Mouse (Mus musculus) brain, embryonic 14.5 days (tissue): ENCODE measurements around the gene Rad1. TPM values are rescaled to one million over a fixed set of nuclear protein-coding genes. Genes with fewer than 3 reads are reported as not detected.
"Not testable (repeated sequence)": the region's sequence is repeated elsewhere in the genome, so short reads cannot be mapped to it uniquely, and the experiment has no call there.

ENCODE experiments used
- DNase-seq: peaks from one replicate; pipeline ENCODE4 v3.0.0-alpha.2; 2011; ENCODE audit warnings: low read depth
- CTCF ChIP-seq: fragments of 200-500 bp; IDR thresholded peaks from 2 replicates; pipeline ENCODE4 v1.5.1; 2012; ENCODE audit warnings: inconsistent platforms, mild to moderate bottlenecking, moderate library complexity, borderline replicate concordance; ENCODE audit not compliant: insufficient read depth, insufficient read length; ENCODE audit errors: extremely low read depth
- POLR2A ChIP-seq: fragments of 200-500 bp; IDR thresholded peaks from 2 replicates; pipeline ENCODE4 v1.6.1; 2012; ENCODE audit warnings: mild to moderate bottlenecking, inconsistent platforms, borderline replicate concordance; ENCODE audit not compliant: poor library complexity, insufficient read depth, insufficient read length, severe bottlenecking; ENCODE audit errors: extremely low read depth
- polyA plus RNA-seq: library from polyadenylated mRNA; depleted of rRNA; stranded (reverse); fragments of >200 nt; gene quantifications from 2 replicates; pipeline ENCODE4 v1.2.3, GENCODE M21; 2012; rRNA removed

The Rad1 gene
- polyA plus RNA-seq, 1 experiment = 22.0 TPM

DNA sequence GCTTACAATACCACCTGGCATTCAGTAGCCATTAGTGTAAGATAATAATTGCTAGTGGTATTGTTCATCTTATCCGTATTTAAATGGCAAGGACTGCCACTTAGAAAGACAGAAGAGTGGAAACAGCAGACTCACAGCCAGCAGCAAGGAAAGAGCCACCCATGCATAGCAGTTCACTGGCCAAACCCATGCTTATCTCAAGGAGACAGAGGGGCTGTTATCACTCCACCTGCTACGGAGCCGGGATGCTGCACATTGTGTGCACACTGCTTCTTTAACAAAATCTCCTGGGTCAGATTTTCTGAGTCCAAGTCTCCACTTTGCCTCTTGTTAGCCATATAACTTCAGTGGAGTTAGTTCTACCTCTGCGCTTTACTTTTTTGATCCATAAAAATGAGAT is 45.5 kb downstream of the Rad1 start:
- no peak for DNase-seq
- TF ChIP-seq CTCF (no peak), POLR2A (no peak)

DNA sequence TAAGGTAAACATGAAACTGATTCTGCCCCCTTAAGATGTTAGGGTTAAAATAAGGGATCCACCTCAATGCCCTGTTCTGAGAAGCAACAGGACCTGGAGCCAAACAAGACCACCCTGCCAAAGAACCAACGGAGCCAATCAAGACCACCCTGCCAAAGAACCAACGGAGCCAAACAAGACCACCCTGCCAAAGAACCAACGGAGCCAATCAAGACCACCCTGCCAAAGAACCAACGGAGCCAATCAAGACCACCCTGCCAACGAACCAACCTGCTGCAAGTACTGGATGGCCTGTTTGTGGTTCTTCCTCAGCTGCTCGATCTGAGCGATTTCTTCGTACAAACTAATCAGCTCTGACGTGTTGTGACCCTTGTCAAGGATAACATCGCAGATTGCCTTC is 47.5 kb downstream of the Rad1 start:
- DNase-seq = not testable (repeated sequence)

DNA sequence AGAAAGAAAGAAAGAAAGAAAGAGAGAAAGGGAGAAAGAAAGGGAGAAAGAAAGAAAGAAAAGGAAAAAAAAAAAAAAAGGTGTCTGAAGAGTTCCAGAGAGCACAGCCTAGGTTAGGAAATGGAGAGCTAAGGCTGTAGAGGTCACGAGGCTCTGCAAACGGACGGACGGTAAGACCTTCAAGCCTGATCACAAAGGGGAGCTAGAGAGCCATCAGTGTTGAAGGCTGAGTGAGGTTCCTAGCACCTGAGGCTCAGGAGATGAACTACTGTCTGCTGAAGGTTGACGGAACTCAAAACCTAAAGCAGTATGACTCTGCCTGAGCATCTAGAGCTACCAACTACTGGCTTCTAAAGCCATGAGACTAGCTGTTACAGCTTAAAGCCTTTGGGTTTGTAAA is 48.8 kb downstream of the Rad1 start:
- no peak for DNase-seq
- no peak for TF ChIP-seq CTCF
- TF ChIP-seq POLR2A = no peak

DNA sequence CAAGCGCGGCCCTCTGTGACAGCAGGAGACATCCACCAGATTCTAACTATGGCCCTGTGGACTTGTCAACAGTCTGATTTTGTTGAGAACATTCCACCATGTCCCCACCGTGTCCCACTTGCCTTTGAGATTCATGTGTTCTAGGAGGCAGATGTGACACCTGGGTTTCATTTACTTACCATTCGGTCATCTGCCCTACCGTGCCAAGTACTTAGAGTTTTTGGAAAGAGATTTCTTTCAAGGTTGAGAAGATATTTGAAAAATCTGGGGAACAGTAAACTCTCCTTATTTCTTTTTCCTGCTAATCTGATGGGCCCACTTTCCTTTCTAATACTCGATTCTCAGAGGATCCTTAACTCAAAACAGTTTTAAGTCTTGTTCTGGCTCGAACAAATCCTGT is 50.2 kb downstream of the Rad1 start:
- TF ChIP-seq CTCF (no peak), POLR2A (no peak)
- no peak for DNase-seq

DNA sequence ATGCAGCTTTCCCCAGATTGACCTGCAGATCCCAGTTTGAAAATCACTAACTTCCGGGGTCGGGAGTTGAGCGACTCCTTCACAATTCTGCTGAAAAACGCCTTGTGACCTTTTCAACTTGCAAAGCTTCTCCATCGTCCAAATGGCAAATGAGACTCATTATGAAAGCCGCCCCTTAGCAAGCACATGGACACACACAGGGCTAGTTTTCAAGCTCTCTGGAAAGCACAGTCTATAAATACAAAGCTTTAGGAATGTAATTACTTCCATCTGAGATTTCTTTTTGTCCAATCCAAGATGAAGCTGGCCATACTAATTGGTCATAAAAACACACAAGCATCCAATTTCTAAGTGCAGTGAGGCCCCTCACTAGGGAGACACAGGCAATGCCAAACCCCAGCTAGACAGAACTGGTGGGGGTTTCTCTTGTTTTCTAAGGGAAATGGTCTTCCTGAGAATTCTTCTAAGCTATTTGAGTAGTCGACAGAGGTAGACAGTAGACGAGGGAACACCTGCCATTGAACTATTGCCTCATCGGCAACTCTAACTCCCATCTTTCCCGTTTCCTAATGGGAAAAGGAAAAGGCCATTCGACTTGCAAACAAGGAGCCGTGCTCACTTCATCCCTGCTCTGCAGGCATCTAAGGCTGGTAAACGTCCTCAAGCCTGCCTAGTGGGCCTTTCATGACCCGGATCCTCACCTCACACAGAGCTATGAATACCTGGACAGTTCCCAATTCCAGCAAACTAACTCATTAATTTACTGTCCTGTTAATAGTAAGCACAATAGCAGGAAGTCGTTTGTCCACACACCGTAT is 54.7 kb downstream of the Rad1 start:
- peak; percentile 26 for DNase-seq
- TF ChIP-seq POLR2A = no peak
- TF ChIP-seq CTCF = no peak

Other genes with a start within 250 kb of the Rad1 start
- gene Gm21973, start 160.6 kb upstream of the Rad1 start, polyA plus RNA-seq = not detected in 2 replicates
- gene Agxt2, start 127.5 kb upstream of the Rad1 start, polyA plus RNA-seq = not detected in 2 replicates
- gene Dnajc21, start 15.5 kb upstream of the Rad1 start, polyA plus RNA-seq = 6.6 and 12.6 TPM in 2 replicates
- 20.3 and 21.5 TPM in 2 replicates for gene Brix1, start 71 bp upstream of the Rad1 start, polyA plus RNA-seq
- gene Ttc23l, start 72.7 kb downstream of the Rad1 start, polyA plus RNA-seq = not detected in 2 replicates
- gene Rai14, start 228.6 kb downstream of the Rad1 start, polyA plus RNA-seq = 13.6 and 18.9 TPM in 2 replicates